ENCODE assay signal across 14 mouse cellular contexts in the genomic region with DNA sequence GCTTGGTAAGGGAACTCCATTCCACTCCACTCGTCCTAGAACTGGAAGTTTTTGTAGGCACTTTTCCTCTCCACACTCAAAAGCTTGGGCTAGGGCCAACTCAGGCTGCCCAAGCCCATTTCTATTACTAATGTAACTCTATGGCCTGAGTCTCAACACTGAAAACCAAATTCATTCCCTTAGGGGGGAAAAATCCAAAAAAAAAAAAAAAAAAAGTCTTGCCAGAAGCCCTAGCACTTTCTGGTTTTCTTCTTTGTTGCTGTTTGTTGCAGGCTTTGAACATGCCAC. TPM values are rescaled to one million over a fixed set of nuclear protein-coding genes. Genes with fewer than 3 reads are reported as not detected.
DNase-seq lines count a peak whose midpoint lies in the region; ATAC-seq lines count a peak whose summit lies in the region.
"Had no signal": no experiment of that assay in that cellular context is flagged by ENCODE, and none has a peak within 500 bp of the region (broad histone marks: within the 10 kb centered on the region; RNA-seq: fewer than 3 reads in every experiment).

No protein-coding gene starts in this region.

- no peak for DNase-seq in neural tube, embryonic 11.5 days (ENCODE audit: low spot score)
- DNase-seq in neural tube, embryonic 10.5 days (ENCODE audit: extremely low spot score, low spot score), result no peak
- no peak for DNase-seq in limb, embryonic 10.5 days (ENCODE audit: low spot score)
- DNase-seq in testis, postnatal 14 days (ENCODE audit: low spot score), result no peak
- no peak for DNase-seq in yolk sac, embryonic 10.5 days (ENCODE audit: low spot score)
- DNase-seq in cerebellum, adult 9-10 months, result no peak
- DNase-seq: adrenal gland, adult 8-10 months; gastrocnemius, postnatal 25 days had no signal

- 36% methylated on average over 1 of the region's 1 CpGs for WGBS in heart, embryonic 13.5 days
- WGBS in heart, embryonic 11.5 days (ENCODE audit: insufficient replicate concordance), result 31% methylated on average over 1 of the region's 1 CpGs
- WGBS in neural tube, embryonic 11.5 days, result 0% methylated on average over 1 of the region's 1 CpGs
- WGBS in limb, embryonic 10.5 days, result 14% methylated on average over 1 of the region's 1 CpGs

- no peak overlapping the region; the same call in 1 of the 2 replicates for H3K9ac ChIP-seq in heart, embryonic 13.5 days
- no peak overlapping the region for H3K9ac ChIP-seq in heart, embryonic 11.5 days (ENCODE audit: low read depth, low read length)
- peak overlapping the region; percentile 52 for H3K9ac ChIP-seq in neural tube, embryonic 11.5 days (ENCODE audit: low read length)
- H3K9ac ChIP-seq: embryonic facial prominence, embryonic 15.5 days; limb, embryonic 12.5 days had no signal

- no peaks in the 10 kb centered on the region for H3K36me3 ChIP-seq in heart, embryonic 13.5 days
- H3K36me3 ChIP-seq in heart, embryonic 11.5 days (ENCODE audit: control insufficient read depth, insufficient read depth, low read length), result no peaks in the 10 kb centered on the region
- H3K36me3 ChIP-seq in neural tube, embryonic 11.5 days (ENCODE audit: control insufficient read depth, insufficient read depth, low read length), result no peaks in the 10 kb centered on the region; the same call in 1 of the 2 replicates
- no peaks in the 10 kb centered on the region for H3K36me3 ChIP-seq in limb, embryonic 10.5 days
- H3K36me3 ChIP-seq: embryonic facial prominence, embryonic 15.5 days; limb, embryonic 12.5 days had no signal

- no peaks in the 10 kb centered on the region for H3K9me3 ChIP-seq in heart, embryonic 13.5 days
- no peaks in the 10 kb centered on the region for H3K9me3 ChIP-seq in heart, embryonic 11.5 days (replicated peaks; ENCODE audit: control insufficient read depth, low read length)
- no peaks in the 10 kb centered on the region for H3K9me3 ChIP-seq in neural tube, embryonic 11.5 days (ENCODE audit: control insufficient read depth, low read length)
- no peaks in the 10 kb centered on the region for H3K9me3 ChIP-seq in limb, embryonic 10.5 days (replicated peaks)
- H3K9me3 ChIP-seq: embryonic facial prominence, embryonic 15.5 days; limb, embryonic 12.5 days had no signal

- ATAC-seq in heart, embryonic 13.5 days (ENCODE audit: extremely low read depth, insufficient number of reproducible peaks, low FRiP score, low TSS enrichment), result no peak
- no peak for ATAC-seq in heart, embryonic 11.5 days (replicated peaks; ENCODE audit: insufficient number of reproducible peaks, low FRiP score, low TSS enrichment)
- ATAC-seq in neural tube, embryonic 11.5 days (ENCODE audit: insufficient read depth, low FRiP score, low TSS enrichment), result no peak
- ATAC-seq: forebrain, embryonic 16.5 days had no signal

- H3K4me1 ChIP-seq in heart, embryonic 13.5 days, result peaks cover 26% of the 10 kb centered on the region
- H3K4me1 ChIP-seq in heart, embryonic 11.5 days (ENCODE audit: control insufficient read depth, insufficient read depth, low read length), result peaks cover 5% of the 10 kb centered on the region; the same call in 1 of the 2 replicates
- peaks cover 34% of the 10 kb centered on the region for H3K4me1 ChIP-seq in neural tube, embryonic 11.5 days (ENCODE audit: control insufficient read depth, insufficient read depth, low read length)
- peaks cover 96% of the 10 kb centered on the region for H3K4me1 ChIP-seq in limb, embryonic 10.5 days

- no peak overlapping the region; the same call in 1 of the 2 replicates for H3K4me3 ChIP-seq in heart, embryonic 13.5 days
- H3K4me3 ChIP-seq in heart, embryonic 11.5 days (ENCODE audit: low read depth, low read length), result no peak overlapping the region
- peak overlapping the region; percentile 91 for H3K4me3 ChIP-seq in neural tube, embryonic 11.5 days (ENCODE audit: low read depth, low read length)
- 0 out of 2 replicates have a peak overlapping the region, but pooled peaks have one; percentile 88 for H3K4me3 ChIP-seq in limb, embryonic 10.5 days
- H3K4me3 ChIP-seq: embryonic facial prominence, embryonic 15.5 days; limb, embryonic 12.5 days; megakaryocyte, embryonic 14.5 days had no signal

- peaks cover 99% of the 10 kb centered on the region for H3K27me3 ChIP-seq in heart, embryonic 13.5 days (replicated peaks)
- peaks cover 95% of the 10 kb centered on the region for H3K27me3 ChIP-seq in heart, embryonic 11.5 days (ENCODE audit: control insufficient read depth, insufficient read depth, low read length)
- no peaks in the 10 kb centered on the region for H3K27me3 ChIP-seq in neural tube, embryonic 11.5 days (ENCODE audit: control insufficient read depth, insufficient read depth, low read length)
- H3K27me3 ChIP-seq in limb, embryonic 10.5 days (ENCODE audit: low read depth, poor library complexity, severe bottlenecking), result peaks cover 44% of the 10 kb centered on the region

- peak overlapping the region; percentile 59 for H3K4me2 ChIP-seq in heart, embryonic 13.5 days
- no peak overlapping the region; the same call in 1 of the 2 replicates for H3K4me2 ChIP-seq in heart, embryonic 11.5 days
- peak overlapping the region; percentile 78 for H3K4me2 ChIP-seq in neural tube, embryonic 11.5 days (ENCODE audit: low read depth)
- H3K4me2 ChIP-seq: embryonic facial prominence, embryonic 15.5 days had no signal

- no peak overlapping the region for H3K27ac ChIP-seq in heart, embryonic 13.5 days (replicated peaks)
- no peak overlapping the region for H3K27ac ChIP-seq in heart, embryonic 11.5 days (ENCODE audit: low read depth, low read length)
- H3K27ac ChIP-seq in neural tube, embryonic 11.5 days (ENCODE audit: low read depth, low read length), result peak overlapping the region; percentile 79
- H3K27ac ChIP-seq in limb, embryonic 10.5 days, result no peak overlapping the region
- H3K27ac ChIP-seq: embryonic facial prominence, embryonic 15.5 days; limb, embryonic 12.5 days had no signal

RNA-seq across cellular contexts. Expression of a gene that starts 2.6 kb away (rescaled TPM):
- 1.5 and 2.5 TPM in 2 replicates for polyA plus RNA-seq in heart, embryonic 13.5 days (2015; fragmentation: Nextera tagmentation; extraction: Ambion mirVana)
- polyA plus RNA-seq in heart, embryonic 11.5 days (2014; fragmentation: Nextera tagmentation; extraction: Ambion mirVana), result 3.5 and 3.6 TPM in 2 replicates
- polyA plus RNA-seq in neural tube, embryonic 11.5 days (2014; fragmentation: Nextera tagmentation; extraction: Ambion mirVana), result 36.0 and 37.5 TPM in 2 replicates
- polyA plus RNA-seq in limb, embryonic 10.5 days (2016; fragmentation: Nextera tagmentation; extraction: Ambion mirVana), result 4.5 and 5.3 TPM in 2 replicates
- polyA plus RNA-seq: forebrain, embryonic 16.5 days had no signal

RNA-seq across cellular contexts. Expression of a gene that starts 3.9 kb away (rescaled TPM):
- 0.97 and 1.6 TPM in 2 replicates for polyA plus RNA-seq in heart, embryonic 13.5 days (2015; fragmentation: Nextera tagmentation; extraction: Ambion mirVana)
- polyA plus RNA-seq in heart, embryonic 11.5 days (2014; fragmentation: Nextera tagmentation; extraction: Ambion mirVana), result 1.2 TPM in 2 replicates
- polyA plus RNA-seq in neural tube, embryonic 11.5 days (2014; fragmentation: Nextera tagmentation; extraction: Ambion mirVana), result 8.0 and 9.3 TPM in 2 replicates
- 1.3 and 1.9 TPM in 2 replicates for polyA plus RNA-seq in limb, embryonic 10.5 days (2016; fragmentation: Nextera tagmentation; extraction: Ambion mirVana)
- polyA plus RNA-seq: forebrain, embryonic 16.5 days had no signal

RNA-seq across cellular contexts. Expression of a gene that starts 15.3 kb away (rescaled TPM):
- polyA plus RNA-seq in heart, embryonic 13.5 days (2015; fragmentation: Nextera tagmentation; extraction: Ambion mirVana), result 0.15 and 0.33 TPM in 2 replicates
- polyA plus RNA-seq in heart, embryonic 11.5 days (2014; fragmentation: Nextera tagmentation; extraction: Ambion mirVana), result 0.45 and 0.57 TPM in 2 replicates
- 4.1 and 4.5 TPM in 2 replicates for polyA plus RNA-seq in neural tube, embryonic 11.5 days (2014; fragmentation: Nextera tagmentation; extraction: Ambion mirVana)
- polyA plus RNA-seq in limb, embryonic 10.5 days (2016; fragmentation: Nextera tagmentation; extraction: Ambion mirVana), result 1.1 and 1.3 TPM in 2 replicates
- polyA plus RNA-seq: embryonic facial prominence, embryonic 15.5 days; forebrain, embryonic 16.5 days had no signal

RNA-seq across cellular contexts. Expression of a gene that starts 29.5 kb away (rescaled TPM):
- polyA plus RNA-seq in heart, embryonic 13.5 days (2015; fragmentation: Nextera tagmentation; extraction: Ambion mirVana), result 0.71 and 0.74 TPM in 2 replicates
- polyA plus RNA-seq in heart, embryonic 11.5 days (2014; fragmentation: Nextera tagmentation; extraction: Ambion mirVana), result 0.68 and 1.4 TPM in 2 replicates
- polyA plus RNA-seq in neural tube, embryonic 11.5 days (2014; fragmentation: Nextera tagmentation; extraction: Ambion mirVana), result 10.2 and 11.7 TPM in 2 replicates
- polyA plus RNA-seq in limb, embryonic 10.5 days (2016; fragmentation: Nextera tagmentation; extraction: Ambion mirVana), result 1.6 and 1.8 TPM in 2 replicates
- polyA plus RNA-seq: forebrain, embryonic 16.5 days had no signal

RNA-seq across cellular contexts. Expression of a gene that starts 42.4 kb away (rescaled TPM):
- 3.6 and 5.9 TPM in 2 replicates for polyA plus RNA-seq in heart, embryonic 13.5 days (2015; fragmentation: Nextera tagmentation; extraction: Ambion mirVana)
- 2.4 and 2.6 TPM in 2 replicates for polyA plus RNA-seq in heart, embryonic 11.5 days (2014; fragmentation: Nextera tagmentation; extraction: Ambion mirVana)
- 53.4 and 56.5 TPM in 2 replicates for polyA plus RNA-seq in neural tube, embryonic 11.5 days (2014; fragmentation: Nextera tagmentation; extraction: Ambion mirVana)
- polyA plus RNA-seq in limb, embryonic 10.5 days (2016; fragmentation: Nextera tagmentation; extraction: Ambion mirVana), result 9.8 and 10.4 TPM in 2 replicates
- polyA plus RNA-seq: forebrain, embryonic 16.5 days had no signal

Comparison
In these comparisons a context has a peak if more than half of its experiments do, and no peak if none do; other contexts are left out.
1. H3K4me3 ChIP-seq: peak in neural tube, embryonic 11.5 days (single experiment) and limb, embryonic 10.5 days (single experiment); none in heart, embryonic 13.5 days (single experiment) and heart, embryonic 11.5 days (single experiment).